Mouse (Mus musculus): ENCODE data around the gene Tmem156.
A peak's percentile ranks its signal among the peaks of the same experiment; 100 is the strongest.
"Not testable (repeated sequence)": the region's sequence is repeated elsewhere in the genome, so short reads cannot be mapped to it uniquely, and the experiment has no call there.

Tmem156 gene

GRCm38 (mm10) chr5:65091921-65092320 lies at the start of gene Tmem156:
Gene Tmem156 (minus strand): TSS chr5:65092132.
- DNase-seq: no peak

- no peak for DNase-seq
These were observed 49.3 kb upstream of the Tmem156 start for GRCm38 (mm10) chr5:65141242-65141641.

- no peak for DNase-seq
These were observed 45.1 kb upstream of the Tmem156 start for GRCm38 (mm10) chr5:65137073-65137472.

GRCm38 (mm10) chr5:65136159-65136558 lies 44.2 kb upstream of the Tmem156 start:
- DNase-seq: no peak

GRCm38 (mm10) chr5:65131211-65131879 lies 39.4 kb upstream of the Tmem156 start:
- DNase-seq: peak; percentile 42 to 52

GRCm38 (mm10) chr5:65130528-65131210 lies 38.7 kb upstream of the Tmem156 start:
- DNase-seq: peak in 1 of 2 experiments; percentile 11

GRCm38 (mm10) chr5:65128481-65128880 lies 36.5 kb upstream of the Tmem156 start:
- DNase-seq: no peak

GRCm38 (mm10) chr5:65126137-65126536 lies 34.2 kb upstream of the Tmem156 start:
- no peak for DNase-seq

GRCm38 (mm10) chr5:65122616-65123015 lies 30.7 kb upstream of the Tmem156 start:
- DNase-seq: no peak

GRCm38 (mm10) chr5:65119918-65120317 lies 28.0 kb upstream of the Tmem156 start:
- DNase-seq: no peak

GRCm38 (mm10) chr5:65119495-65119894 lies 27.6 kb upstream of the Tmem156 start:
- DNase-seq: no peak

- DNase-seq: no peak
These were observed 24.9 kb upstream of the Tmem156 start for GRCm38 (mm10) chr5:65116789-65117188.

- no peak for DNase-seq
These were observed 21.4 kb upstream of the Tmem156 start for GRCm38 (mm10) chr5:65113323-65113722.

GRCm38 (mm10) chr5:65112225-65112624 lies 20.3 kb upstream of the Tmem156 start:
- DNase-seq: not testable (repeated sequence)

- peak; percentile 10 to 15 for DNase-seq
These were observed 16.0 kb upstream of the Tmem156 start for GRCm38 (mm10) chr5:65107773-65108432.

- peak; percentile 65 to 74 for DNase-seq
These were observed 15.2 kb upstream of the Tmem156 start, which contains the start of gene Klhl5 for GRCm38 (mm10) chr5:65106876-65107772. Gene Klhl5 (plus strand): TSS chr5:65107539.

GRCm38 (mm10) chr5:65102641-65103042 lies 10.7 kb upstream of the Tmem156 start:
- DNase-seq: no peak

GRCm38 (mm10) chr5:65102026-65102640 lies 10.2 kb upstream of the Tmem156 start:
- DNase-seq: no peak

- no peak for DNase-seq
These were observed 9.7 kb upstream of the Tmem156 start for GRCm38 (mm10) chr5:65101621-65102020.

GRCm38 (mm10) chr5:65101209-65101608 lies 9.3 kb upstream of the Tmem156 start:
- DNase-seq: no peak

GRCm38 (mm10) chr5:65100002-65100401 lies 8.1 kb upstream of the Tmem156 start:
- no peak for DNase-seq

GRCm38 (mm10) chr5:65097457-65097856 lies 5.5 kb upstream of the Tmem156 start:
- DNase-seq: no peak

All from cerebellum, adult 18-20 months (tissue).